Mouse (Mus musculus): ENCODE data around the gene Col4a1. TPM values are rescaled to one million over a fixed set of nuclear protein-coding genes. Genes with fewer than 3 reads are reported as not detected.

Gene Col4a1
- polyA plus RNA-seq, 1 experiment: 136 TPM

- Histone ChIP-seq H3K27ac (ENCODE audit: insufficient read depth, low read depth, low read length) (no peak overlapping the region), H3K4me3 (ENCODE audit: low read depth, low read length) (no peak overlapping the region)
- WGBS: 65% methylated on average over 7 of the region's 7 CpGs
Observed at GRCm38 (mm10) chr8:11198650-11199049, 114.0 kb downstream of the Col4a1 start.

GRCm38 (mm10) chr8:11197988-11198387, 114.6 kb downstream of the Col4a1 start:
- H3K27me3 ChIP-seq (ENCODE audit: control insufficient read depth, insufficient read depth, low read length): no peaks in the 10 kb centered on the region
- H3K4me1 ChIP-seq (ENCODE audit: control insufficient read depth, insufficient read depth, insufficient read length, low read length): no peaks in the 10 kb centered on the region
- H3K36me3 ChIP-seq (ENCODE audit: control insufficient read depth, insufficient read depth, low read length): no peaks in the 10 kb centered on the region; the same call in 1 of the 2 replicates
- 84% methylated on average over 3 of the region's 3 CpGs for WGBS
- no peak overlapping the region for H3K4me3 ChIP-seq (ENCODE audit: low read depth, low read length)
- H3K27ac ChIP-seq (ENCODE audit: insufficient read depth, low read depth, low read length): no peak overlapping the region
- TF ChIP-seq POLR2A (IDR thresholded peaks at IDR 0.05; ENCODE audit: low read depth, low read length): no peak

More at GRCm38 (mm10) chr8:11198650-11199049, 114.0 kb downstream of the Col4a1 start:
- Histone ChIP-seq H3K27me3 (ENCODE audit: control insufficient read depth, insufficient read depth, low read length) (no peaks in the 10 kb centered on the region), H3K4me1 (ENCODE audit: control insufficient read depth, insufficient read depth, insufficient read length, low read length) (no peaks in the 10 kb centered on the region), H3K36me3 (ENCODE audit: control insufficient read depth, insufficient read depth, low read length) (no peaks in the 10 kb centered on the region; the same call in 1 of the 2 replicates)
- TF ChIP-seq CTCF (IDR thresholded peaks at IDR 0.05; ENCODE audit: extremely low read depth, insufficient read length, insufficient replicate concordance, low read depth, low read length) (no peak), POLR2A (IDR thresholded peaks at IDR 0.05; ENCODE audit: low read depth, low read length) (no peak)

GRCm38 (mm10) chr8:11197261-11197660, 115.4 kb downstream of the Col4a1 start:
- Histone ChIP-seq H3K36me3 (ENCODE audit: control insufficient read depth, insufficient read depth, low read length) (no peaks in the 10 kb centered on the region; the same call in 1 of the 2 replicates), H3K27me3 (ENCODE audit: control insufficient read depth, insufficient read depth, low read length) (no peaks in the 10 kb centered on the region), H3K27ac (ENCODE audit: insufficient read depth, low read depth, low read length) (no peak overlapping the region), H3K4me3 (ENCODE audit: low read depth, low read length) (no peak overlapping the region), H3K4me1 (ENCODE audit: control insufficient read depth, insufficient read depth, insufficient read length, low read length) (no peaks in the 10 kb centered on the region)
- 86% methylated on average over 11 of the region's 11 CpGs for WGBS
- no peak for TF ChIP-seq CTCF (IDR thresholded peaks at IDR 0.05; ENCODE audit: extremely low read depth, insufficient read length, insufficient replicate concordance, low read depth, low read length)

GRCm38 (mm10) chr8:11192719-11193324, 119.8 kb downstream of the Col4a1 start:
- no peaks in the 10 kb centered on the region for H3K4me1 ChIP-seq (ENCODE audit: control insufficient read depth, insufficient read depth, insufficient read length, low read length)
- TF ChIP-seq POLR2A (IDR thresholded peaks at IDR 0.05; ENCODE audit: low read depth, low read length) (no peak), CTCF (IDR thresholded peaks at IDR 0.05; ENCODE audit: extremely low read depth, insufficient read length, insufficient replicate concordance, low read depth, low read length) (no peak)
- H3K27me3 ChIP-seq (ENCODE audit: control insufficient read depth, insufficient read depth, low read length): peaks cover 7% of the 10 kb centered on the region
- no peak overlapping the region for H3K27ac ChIP-seq (ENCODE audit: insufficient read depth, low read depth, low read length)
- no peak overlapping the region for H3K4me3 ChIP-seq (ENCODE audit: low read depth, low read length)
- WGBS: 45% methylated on average over 12 of the region's 12 CpGs
- H3K36me3 ChIP-seq (ENCODE audit: control insufficient read depth, insufficient read depth, low read length): no peaks in the 10 kb centered on the region

- Histone ChIP-seq H3K4me3 (ENCODE audit: low read depth, low read length) (peak overlapping the region; percentile 38), H3K27me3 (ENCODE audit: control insufficient read depth, insufficient read depth, low read length) (peaks cover 10% of the 10 kb centered on the region), H3K36me3 (ENCODE audit: control insufficient read depth, insufficient read depth, low read length) (no peaks in the 10 kb centered on the region), H3K4me1 (ENCODE audit: control insufficient read depth, insufficient read depth, insufficient read length, low read length) (no peaks in the 10 kb centered on the region), H3K27ac (ENCODE audit: insufficient read depth, low read depth, low read length) (no peak overlapping the region)
- TF ChIP-seq POLR2A (IDR thresholded peaks at IDR 0.05; ENCODE audit: low read depth, low read length) (no peak), CTCF (IDR thresholded peaks at IDR 0.05; ENCODE audit: extremely low read depth, insufficient read length, insufficient replicate concordance, low read depth, low read length) (peak; percentile 90; the same call in 1 of the 2 replicates)
- WGBS: 5% methylated on average over 46 of the region's 46 CpGs
Observed at GRCm38 (mm10) chr8:11187581-11188271, 124.9 kb downstream of the Col4a1 start.

GRCm38 (mm10) chr8:11186456-11186855, 126.2 kb downstream of the Col4a1 start:
- TF ChIP-seq CTCF (IDR thresholded peaks at IDR 0.05; ENCODE audit: extremely low read depth, insufficient read length, insufficient replicate concordance, low read depth, low read length) (no peak), POLR2A (IDR thresholded peaks at IDR 0.05; ENCODE audit: low read depth, low read length) (no peak)
- WGBS: 44% methylated on average over 4 of the region's 4 CpGs

GRCm38 (mm10) chr8:11185672-11186071, 127.0 kb downstream of the Col4a1 start:
- Histone ChIP-seq H3K27me3 (ENCODE audit: control insufficient read depth, insufficient read depth, low read length) (peaks cover 10% of the 10 kb centered on the region), H3K4me3 (ENCODE audit: low read depth, low read length) (no peak overlapping the region), H3K27ac (ENCODE audit: insufficient read depth, low read depth, low read length) (no peak overlapping the region), H3K4me1 (ENCODE audit: control insufficient read depth, insufficient read depth, insufficient read length, low read length) (no peaks in the 10 kb centered on the region), H3K36me3 (ENCODE audit: control insufficient read depth, insufficient read depth, low read length) (no peaks in the 10 kb centered on the region)
- TF ChIP-seq CTCF (IDR thresholded peaks at IDR 0.05; ENCODE audit: extremely low read depth, insufficient read length, insufficient replicate concordance, low read depth, low read length): no peak
- TF ChIP-seq POLR2A (IDR thresholded peaks at IDR 0.05; ENCODE audit: low read depth, low read length): no peak
- 88% methylated on average over 2 of the region's 2 CpGs for WGBS

More at GRCm38 (mm10) chr8:11186456-11186855, 126.2 kb downstream of the Col4a1 start:
- Histone ChIP-seq H3K4me3 (ENCODE audit: low read depth, low read length) (no peak overlapping the region), H3K4me1 (ENCODE audit: control insufficient read depth, insufficient read depth, insufficient read length, low read length) (no peaks in the 10 kb centered on the region), H3K27ac (ENCODE audit: insufficient read depth, low read depth, low read length) (no peak overlapping the region), H3K27me3 (ENCODE audit: control insufficient read depth, insufficient read depth, low read length) (peaks cover 10% of the 10 kb centered on the region), H3K36me3 (ENCODE audit: control insufficient read depth, insufficient read depth, low read length) (no peaks in the 10 kb centered on the region)

All from small intestine, adult 2 months (tissue).